Mouse (Mus musculus) forebrain, embryonic 16.5 days (tissue): ENCODE measurements at regions not wholly inside any gene's neighbourhood (a gene's known extent, or its start where the extent isn't known, plus 50 kb on each side); places are given as distances from the start of the nearest gene placed in this dataset.
"Not testable (repeated sequence)": the region's sequence is repeated elsewhere in the genome, so short reads cannot be mapped to it uniquely, and the experiment has no call there.

Experiments
- ATAC-seq: fragments of 200-750 bp; cut with Nextera tagmentation; 2 replicates; pipeline ENCODE4 v1.8.0; 2017; ENCODE audit warnings: mild to moderate bottlenecking, moderate library complexity
- H3K27ac ChIP-seq: fragments of 300-500 bp; sonication (generic); 2 replicates; pipeline ENCODE4 v1.5.1; 2014; ENCODE audit warnings: low read length, control low read depth
- H3K27me3 ChIP-seq: fragments of 300-500 bp; sonication (generic); replicated peaks from 2 replicates; pipeline ENCODE4 v1.6.1; 2014; ENCODE audit warnings: low read length; ENCODE audit not compliant: control insufficient read depth, insufficient read depth
- H3K36me3 ChIP-seq: fragments of 300-500 bp; sonication (generic); 2 replicates; pipeline ENCODE4 v1.6.1; 2014; ENCODE audit not compliant: control insufficient read depth, insufficient read depth
- H3K4me1 ChIP-seq: fragments of 300-500 bp; sonication (generic); replicated peaks from 2 replicates; pipeline ENCODE4 v1.6.1; 2014; ENCODE audit warnings: low read length; ENCODE audit not compliant: control insufficient read depth, insufficient read depth
- H3K4me2 ChIP-seq: fragments of 300-500 bp; sonication (generic); 2 replicates; pipeline ENCODE4 v1.6.1; 2014; ENCODE audit warnings: mild to moderate bottlenecking, low read length, control low read depth
- H3K4me3 ChIP-seq: fragments of 300-500 bp; sonication (generic); replicated peaks from 2 replicates; pipeline ENCODE4 v1.5.1; 2014; ENCODE audit warnings: mild to moderate bottlenecking, low read length, control low read depth
- H3K9ac ChIP-seq: fragments of 300-500 bp; sonication (generic); replicated peaks from 2 replicates; pipeline ENCODE4 v1.6.1; 2014; ENCODE audit warnings: low read depth, low read length, control low read depth
- H3K9me3 ChIP-seq: fragments of 300-500 bp; sonication (generic); 2 replicates; pipeline ENCODE4 v1.6.1; 2016; ENCODE audit warnings: low read length; ENCODE audit not compliant: control insufficient read depth
- WGBS: fragments of 180-500 bp; shearing (Covaris S2); extraction: QIAGEN DNeasy Blood & Tissue Kit; methylation state at CpG from one replicate; pipeline ENCODE4 v1.1.7; 2014; 5-methylcytosine and 5-hydroxymethylcytosine counted together

GRCm38 (mm10) chr13:44496596-44496995 is 232.7 kb upstream of the Jarid2 start:
- no peak overlapping the region for H3K9ac ChIP-seq
- H3K4me2 ChIP-seq: no peak overlapping the region
- no peaks in the 10 kb centered on the region for H3K36me3 ChIP-seq
- peaks cover 3% of the 10 kb centered on the region; the same call in 1 of the 2 replicates for H3K4me1 ChIP-seq
- H3K9me3 ChIP-seq: no peaks in the 10 kb centered on the region
- no peak for ATAC-seq
- no peak overlapping the region for H3K4me3 ChIP-seq
- WGBS: 35% methylated on average over 9 of the region's 9 CpGs
- no peaks in the 10 kb centered on the region for H3K27me3 ChIP-seq
- no peak overlapping the region for H3K27ac ChIP-seq

- H3K27me3 ChIP-seq, ATAC-seq, H3K4me3 ChIP-seq, H3K4me1 ChIP-seq, H3K9ac ChIP-seq, H3K9me3 ChIP-seq, H3K4me2 ChIP-seq, H3K27ac ChIP-seq, H3K36me3 ChIP-seq: not testable (repeated sequence)
- WGBS: 86% methylated on average over 5 of the region's 5 CpGs
These were observed 228.4 kb upstream of the Jarid2 start for GRCm38 (mm10) chr13:44500896-44501295.

GRCm38 (mm10) chr13:44501777-44502321 is 227.4 kb upstream of the Jarid2 start:
- no peaks in the 10 kb centered on the region; the same call in 1 of the 2 replicates for H3K4me1 ChIP-seq
- WGBS: 45% methylated on average over 5 of the region's 5 CpGs
- H3K4me3 ChIP-seq: no peak overlapping the region
- H3K9me3 ChIP-seq: no peaks in the 10 kb centered on the region
- H3K9ac ChIP-seq: no peak overlapping the region
- no peaks in the 10 kb centered on the region for H3K27me3 ChIP-seq
- no peak overlapping the region for H3K4me2 ChIP-seq
- no peak overlapping the region for H3K27ac ChIP-seq
- no peaks in the 10 kb centered on the region for H3K36me3 ChIP-seq
- peak; percentile 50 for ATAC-seq

GRCm38 (mm10) chr13:44502612-44503256 is 226.5 kb upstream of the Jarid2 start:
- Histone ChIP-seq H3K9ac (no peak overlapping the region), H3K36me3 (no peaks in the 10 kb centered on the region), H3K9me3 (no peaks in the 10 kb centered on the region), H3K4me3 (no peak overlapping the region), H3K4me1 (no peaks in the 10 kb centered on the region; the same call in 1 of the 2 replicates), H3K27me3 (no peaks in the 10 kb centered on the region), H3K4me2 (no peak overlapping the region), H3K27ac (no peak overlapping the region)
- ATAC-seq: no peak
- 68% methylated on average over 10 of the region's 10 CpGs for WGBS

- no peaks in the 10 kb centered on the region for H3K27me3 ChIP-seq
- H3K4me2 ChIP-seq: no peak overlapping the region
- no peaks in the 10 kb centered on the region for H3K36me3 ChIP-seq
- no peaks in the 10 kb centered on the region; the same call in 1 of the 2 replicates for H3K4me1 ChIP-seq
- ATAC-seq: no peak
- 88% methylated on average over 15 of the region's 15 CpGs for WGBS
- H3K4me3 ChIP-seq: no peak overlapping the region
- no peaks in the 10 kb centered on the region for H3K9me3 ChIP-seq
- no peak overlapping the region for H3K9ac ChIP-seq
- no peak overlapping the region for H3K27ac ChIP-seq
These were observed 225.9 kb upstream of the Jarid2 start for GRCm38 (mm10) chr13:44503257-44503950.

GRCm38 (mm10) chr13:44504455-44504854 is 224.8 kb upstream of the Jarid2 start:
- H3K9ac ChIP-seq: no peak overlapping the region
- ATAC-seq: no peak
- H3K4me2 ChIP-seq: no peak overlapping the region
- 89% methylated on average over 6 of the region's 6 CpGs for WGBS
- H3K36me3 ChIP-seq: no peaks in the 10 kb centered on the region
- H3K27me3 ChIP-seq: no peaks in the 10 kb centered on the region
- no peaks in the 10 kb centered on the region; the same call in 1 of the 2 replicates for H3K4me1 ChIP-seq
- no peaks in the 10 kb centered on the region for H3K9me3 ChIP-seq
- H3K27ac ChIP-seq: no peak overlapping the region
- H3K4me3 ChIP-seq: no peak overlapping the region

- Histone ChIP-seq H3K4me3 (no peak overlapping the region), H3K4me2 (no peak overlapping the region), H3K27me3 (no peaks in the 10 kb centered on the region), H3K4me1 (no peaks in the 10 kb centered on the region), H3K36me3 (no peaks in the 10 kb centered on the region), H3K9ac (no peak overlapping the region), H3K9me3 (no peaks in the 10 kb centered on the region), H3K27ac (no peak overlapping the region)
- WGBS: 67% methylated on average over 5 of the region's 5 CpGs
- no peak for ATAC-seq
These were observed 222.3 kb upstream of the Jarid2 start for GRCm38 (mm10) chr13:44506975-44507374.

GRCm38 (mm10) chr13:44509526-44510159 is 219.6 kb upstream of the Jarid2 start:
- no peak for ATAC-seq
- Histone ChIP-seq H3K36me3 (no peaks in the 10 kb centered on the region), H3K27ac (no peak overlapping the region), H3K4me1 (no peaks in the 10 kb centered on the region), H3K4me3 (no peak overlapping the region), H3K9me3 (no peaks in the 10 kb centered on the region), H3K9ac (no peak overlapping the region), H3K4me2 (no peak overlapping the region), H3K27me3 (no peaks in the 10 kb centered on the region)
- WGBS: 28% methylated on average over 11 of the region's 11 CpGs
